Mouse (Mus musculus): ENCODE data around the gene Cttnbp2nl.

The Cttnbp2nl gene

GRCm38 (mm10) chr3:105058627-105059513 lies 5.9 kb upstream of the Cttnbp2nl start:
- peak; percentile 90 for DNase-seq

GRCm38 (mm10) chr3:105055666-105056065 lies 2.7 kb upstream of the Cttnbp2nl start:
- no peak for DNase-seq

GRCm38 (mm10) chr3:105054952-105055351 lies 2.0 kb upstream of the Cttnbp2nl start:
- DNase-seq: peak; percentile 66

GRCm38 (mm10) chr3:105053698-105054001 lies 704 bp upstream of the Cttnbp2nl start:
- DNase-seq: no peak

- DNase-seq: no peak
Observed at GRCm38 (mm10) chr3:105052171-105052936, 592 bp downstream of the Cttnbp2nl start.

GRCm38 (mm10) chr3:105051103-105051502 lies 1.8 kb downstream of the Cttnbp2nl start:
- DNase-seq: no peak

GRCm38 (mm10) chr3:105049848-105050247 lies 3.1 kb downstream of the Cttnbp2nl start:
- DNase-seq: no peak

- peak; percentile 68 for DNase-seq
Observed at GRCm38 (mm10) chr3:105047616-105048015, 5.3 kb downstream of the Cttnbp2nl start.

- no peak for DNase-seq
Observed at GRCm38 (mm10) chr3:105046870-105047269, 6.1 kb downstream of the Cttnbp2nl start.

GRCm38 (mm10) chr3:105043746-105044145 lies 9.2 kb downstream of the Cttnbp2nl start:
- DNase-seq: no peak

- DNase-seq: no peak
Observed at GRCm38 (mm10) chr3:105040983-105041625, 11.8 kb downstream of the Cttnbp2nl start.

GRCm38 (mm10) chr3:105040002-105040401 lies 12.9 kb downstream of the Cttnbp2nl start:
- DNase-seq: no peak

GRCm38 (mm10) chr3:105037240-105037770 lies 15.6 kb downstream of the Cttnbp2nl start:
- DNase-seq: no peak

GRCm38 (mm10) chr3:105036281-105036847 lies 16.6 kb downstream of the Cttnbp2nl start:
- peak; percentile 26 for DNase-seq

- DNase-seq: no peak
Observed at GRCm38 (mm10) chr3:105023371-105024005, 29.5 kb downstream of the Cttnbp2nl start.

- no peak for DNase-seq
Observed at GRCm38 (mm10) chr3:105019826-105020692, 32.9 kb downstream of the Cttnbp2nl start.

- no peak for DNase-seq
Observed at GRCm38 (mm10) chr3:105018783-105019105, 34.2 kb downstream of the Cttnbp2nl start.

- peak; percentile 36 for DNase-seq
Observed at GRCm38 (mm10) chr3:105018085-105018782, 34.7 kb downstream of the Cttnbp2nl start.

- no peak for DNase-seq
Observed at GRCm38 (mm10) chr3:105017314-105017713, 35.6 kb downstream of the Cttnbp2nl start.

GRCm38 (mm10) chr3:105016204-105016603 lies 36.7 kb downstream of the Cttnbp2nl start:
- DNase-seq: no peak

- DNase-seq: no peak
Observed at GRCm38 (mm10) chr3:105014908-105015307, 38.0 kb downstream of the Cttnbp2nl start.
